Mouse (Mus musculus) MEL (cell line): ENCODE data around the gene Pip4k2b. TPM values are rescaled to one million over a fixed set of nuclear protein-coding genes. Genes with fewer than 3 reads are reported as not detected.

Experiments used
- DNase-seq: peaks from one replicate; pipeline ENCODE4 v3.0.0; 2011; ENCODE audit warnings: low read depth, low spot score
- H3K27ac ChIP-seq: 2 replicates; pipeline ENCODE4 v1.5.1; 2012; ENCODE audit warnings: low read depth, mild to moderate bottlenecking, control low read depth, low read length, moderate library complexity; ENCODE audit not compliant: control insufficient read depth
- H3K27me3 ChIP-seq, 2 experiments: fragments of 150-350 bp in 1 of 2; sonication (generic) in 1 of 2; 2 replicates each; pipeline ENCODE4 v1.6.1; 2012; ENCODE audit warnings: low read length in 2 of 2, mild to moderate bottlenecking in 2 of 2, improper control_type of control experiment in 1 of 2, moderate library complexity in 1 of 2; ENCODE audit not compliant: insufficient read depth in 2 of 2, control insufficient read depth in 1 of 2
- H3K36me3 ChIP-seq, 2 experiments: 2 replicates each; pipeline ENCODE4 v1.6.1; 2012 to 2014; ENCODE audit warnings: low read length in 2 of 2, improper control_type of control experiment in 1 of 2, inconsistent platforms in 1 of 2, mild to moderate bottlenecking in 1 of 2; ENCODE audit not compliant: insufficient read depth in 2 of 2, control insufficient read depth in 1 of 2
- H3K4me1 ChIP-seq, 2 experiments: fragments of 150-350 bp in 1 of 2; sonication (generic) in 1 of 2; 2 replicates each; pipeline ENCODE4 v1.6.1; 2012; ENCODE audit warnings: low read length in 2 of 2, improper control_type of control experiment in 1 of 2, mild to moderate bottlenecking in 1 of 2; ENCODE audit not compliant: insufficient read depth in 2 of 2, control insufficient read depth in 1 of 2
- H3K4me3 ChIP-seq, 2 experiments: fragments of 150-350 bp in 1 of 2; sonication (generic) in 1 of 2; 2 replicates each; pipeline ENCODE4 v1.5.1; 2012; ENCODE audit warnings: low read depth in 2 of 2, low read length in 2 of 2, mild to moderate bottlenecking in 2 of 2, moderate library complexity in 2 of 2, control low read depth in 1 of 2, improper control_type of control experiment in 1 of 2; ENCODE audit not compliant: control insufficient read depth in 1 of 2, insufficient read depth in 1 of 2
- H3K79me2 ChIP-seq: 2 replicates; pipeline ENCODE4 v1.6.1; 2012; ENCODE audit warnings: mild to moderate bottlenecking, low read length, moderate library complexity; ENCODE audit not compliant: control insufficient read depth, poor library complexity, insufficient read depth
- H3K9ac ChIP-seq: 2 replicates; pipeline ENCODE4 v1.6.1; 2012; ENCODE audit warnings: low read depth, mild to moderate bottlenecking, control low read depth, low read length, moderate library complexity; ENCODE audit not compliant: control insufficient read depth, poor library complexity, severe bottlenecking
- H3K9me3 ChIP-seq: fragments of 150-350 bp; sonication (generic); replicated peaks from 2 replicates; pipeline ENCODE4 v1.6.1; 2012; ENCODE audit warnings: mild to moderate bottlenecking, low read length, improper control_type of control experiment, moderate library complexity; ENCODE audit not compliant: insufficient read depth
- BHLHE40 ChIP-seq: IDR thresholded peaks from 2 replicates; pipeline ENCODE4 v1.6.1; 2012; ENCODE audit warnings: low read depth, mild to moderate bottlenecking, inconsistent platforms, low read length, improper control_type of control experiment, borderline replicate concordance
- CTCF ChIP-seq, 3 experiments: IDR thresholded peaks in 2 of 3; conservative IDR thresholded peaks in 1 of 3; 2 replicates each; pipeline ENCODE4 v1.5.1; 2011 to 2012; ENCODE audit warnings: low read length in 3 of 3, low read depth in 2 of 3, mild to moderate bottlenecking in 2 of 3, improper control_type of control experiment in 1 of 3, inconsistent platforms in 1 of 3, mixed read lengths in 1 of 3, moderate library complexity in 1 of 3; ENCODE audit not compliant: control insufficient read depth in 1 of 3, insufficient read depth in 1 of 3, poor library complexity in 1 of 3, severe bottlenecking in 1 of 3
- ELF1 ChIP-seq: IDR thresholded peaks from 2 replicates; pipeline ENCODE4 v1.6.1; 2014; ENCODE audit warnings: low read depth, mild to moderate bottlenecking, inconsistent platforms, low read length, improper control_type of control experiment, moderate library complexity
- EP300 ChIP-seq, 2 experiments: IDR thresholded peaks; 2 replicates each; pipeline ENCODE4 v1.6.1; 2011; ENCODE audit warnings: improper control_type of control experiment in 2 of 2, low read length in 2 of 2, low read depth in 1 of 2, mild to moderate bottlenecking in 1 of 2
- GABPA ChIP-seq: IDR thresholded peaks from 2 replicates; pipeline ENCODE4 v1.6.1; 2012; ENCODE audit warnings: low read depth, mild to moderate bottlenecking, inconsistent platforms, low read length, improper control_type of control experiment, moderate library complexity
- GATA1 ChIP-seq: IDR thresholded peaks from 2 replicates; pipeline ENCODE4 v1.6.1; 2011; ENCODE audit warnings: low read depth, low read length, improper control_type of control experiment
- HCFC1 ChIP-seq: IDR thresholded peaks from 2 replicates; pipeline ENCODE4 v1.6.1; 2012; ENCODE audit warnings: low read depth, mild to moderate bottlenecking, inconsistent platforms, low read length, improper control_type of control experiment, moderate library complexity
- JUND ChIP-seq: IDR thresholded peaks from 2 replicates; pipeline ENCODE4 v1.6.1; 2011; ENCODE audit warnings: low read depth, mild to moderate bottlenecking, improper control_type of control experiment, low read length
- KAT2A ChIP-seq: conservative IDR thresholded peaks from 2 replicates; pipeline ENCODE4 v1.6.1; 2012; ENCODE audit warnings: low read depth, low read length, improper control_type of control experiment, inconsistent platforms
- MAFK ChIP-seq: IDR thresholded peaks from 2 replicates; pipeline ENCODE4 v1.6.1; 2011; ENCODE audit warnings: low read depth, mild to moderate bottlenecking, low read length, improper control_type of control experiment, borderline replicate concordance
- MXI1 ChIP-seq: IDR thresholded peaks from 2 replicates; pipeline ENCODE4 v1.6.1; 2011; ENCODE audit warnings: mild to moderate bottlenecking, low read depth, low read length, improper control_type of control experiment
- MYB ChIP-seq: IDR thresholded peaks from 2 replicates; pipeline ENCODE4 v1.6.1; 2011; ENCODE audit warnings: mild to moderate bottlenecking, low read depth, low read length, improper control_type of control experiment
- NRF1 ChIP-seq: IDR thresholded peaks from 2 replicates; pipeline ENCODE4 v1.6.1; 2014; ENCODE audit warnings: low read depth, mild to moderate bottlenecking, inconsistent platforms, low read length, improper control_type of control experiment, moderate library complexity; ENCODE audit not compliant: poor library complexity, insufficient read depth, severe bottlenecking
- POLR2A ChIP-seq, 2 experiments: IDR thresholded peaks; 2 replicates each; pipeline ENCODE4 v1.6.1; 2011 to 2012; ENCODE audit warnings: low read length in 2 of 2, mild to moderate bottlenecking in 2 of 2, control low read depth in 1 of 2, improper control_type of control experiment in 1 of 2, low read depth in 1 of 2, moderate library complexity in 1 of 2; ENCODE audit not compliant: control insufficient read depth in 1 of 2, insufficient read depth in 1 of 2, poor library complexity in 1 of 2
- POLR2AphosphoS2 ChIP-seq: IDR thresholded peaks from 2 replicates; pipeline ENCODE4 v1.6.1; 2011; ENCODE audit warnings: low read length, improper control_type of control experiment
- POLR2AphosphoS5 ChIP-seq: IDR thresholded peaks from 2 replicates; pipeline ENCODE4 v1.6.1; 2012; ENCODE audit warnings: low read depth, borderline replicate concordance, mild to moderate bottlenecking, inconsistent platforms, low read length, moderate library complexity, mixed read lengths
- RAD21 ChIP-seq: IDR thresholded peaks from 2 replicates; pipeline ENCODE4 v1.6.1; 2011; ENCODE audit warnings: mild to moderate bottlenecking, low read depth, low read length, improper control_type of control experiment
- RCOR1 ChIP-seq: IDR thresholded peaks from 2 replicates; pipeline ENCODE4 v1.6.1; 2012; ENCODE audit warnings: low read depth, mild to moderate bottlenecking, inconsistent platforms, low read length, improper control_type of control experiment
- SIN3A ChIP-seq: IDR thresholded peaks from 2 replicates; pipeline ENCODE4 v1.6.1; 2012; ENCODE audit warnings: low read length, improper control_type of control experiment, inconsistent platforms
- SMC3 ChIP-seq: IDR thresholded peaks from 2 replicates; pipeline ENCODE4 v1.6.1; 2011; ENCODE audit warnings: low read depth, low read length, improper control_type of control experiment
- UBTF ChIP-seq: IDR thresholded peaks from 2 replicates; pipeline ENCODE4 v1.6.1; 2012; ENCODE audit warnings: low read depth, mild to moderate bottlenecking, inconsistent platforms, low read length, improper control_type of control experiment, moderate library complexity, borderline replicate concordance; ENCODE audit not compliant: insufficient read depth
- USF1 ChIP-seq: IDR thresholded peaks from 2 replicates; pipeline ENCODE4 v1.6.1; 2014; ENCODE audit warnings: low read depth, mild to moderate bottlenecking, inconsistent platforms, low read length, improper control_type of control experiment, moderate library complexity
- USF2 ChIP-seq, 2 experiments: IDR thresholded peaks; 2 replicates each; pipeline ENCODE4 v1.6.1; 2011 to 2012; ENCODE audit warnings: improper control_type of control experiment in 2 of 2, low read length in 2 of 2, borderline replicate concordance in 1 of 2, inconsistent platforms in 1 of 2, low read depth in 1 of 2, mild to moderate bottlenecking in 1 of 2; ENCODE audit not compliant: insufficient read depth in 1 of 2
- ZKSCAN1 ChIP-seq: IDR thresholded peaks from 2 replicates; pipeline ENCODE4 v1.6.1; 2012; ENCODE audit warnings: low read depth, mild to moderate bottlenecking, inconsistent platforms, low read length, improper control_type of control experiment, moderate library complexity
- polyA plus RNA-seq, 2 experiments: library from polyadenylated mRNA; stranded (reverse) in 1 of 2; unstranded in 1 of 2; fragments of >175 nt in 1 of 2; fragments of >200 nt in 1 of 2; gene quantifications; 2 replicates each; pipeline versions ENCODE4 v1.2.1 to v1.2.4; 2012; ENCODE audit warnings: low replicate concordance in 2 of 2, low read depth in 1 of 2; ENCODE audit not compliant: insufficient read length in 2 of 2, insufficient read depth in 1 of 2, missing spikeins in 1 of 2
- total RNA-seq: library from RNA; depleted of rRNA; stranded (reverse); fragments of 300-350 nt; gene quantifications from 2 replicates; pipeline ENCODE4 v1.2.3, GENCODE M21; 2012

Gene Pip4k2b
- total and polyA plus RNA-seq, 3 experiments, result 40.2 to 57.3 (median 43.4) TPM

GRCm38 (mm10) chr11:97671177-97671527 lies 73.4 kb downstream of the Pip4k2b start:
- H3K4me1 ChIP-seq, result no peaks in the 10 kb centered on the region
- H3K9ac ChIP-seq, result no peak overlapping the region
- H3K4me3 ChIP-seq, result no peak overlapping the region
- no peak for TF ChIP-seq RAD21
- TF ChIP-seq BHLHE40, result no peak
- TF ChIP-seq USF2 (IDR thresholded peaks at IDR 0.05; ENCODE audit: borderline replicate concordance in 1 of 2, insufficient read depth in 1 of 2, low read depth in 1 of 2, low read length in 2 of 2), result no peak
- no peak for TF ChIP-seq MYB
- no peak for TF ChIP-seq MAFK
- TF ChIP-seq NRF1, result no peak
- no peak for TF ChIP-seq EP300 (IDR thresholded peaks at IDR 0.05; ENCODE audit: low read depth in 1 of 2, low read length in 2 of 2)
- TF ChIP-seq GABPA, result no peak
- no peak for TF ChIP-seq KAT2A
- no peak for TF ChIP-seq CTCF (IDR thresholded peaks at IDR 0.05 in 2 of 3, conservative IDR thresholded peaks at IDR 0.05 in 1 of 3; ENCODE audit: control insufficient read depth in 1 of 3, insufficient read depth in 1 of 3, low read depth in 2 of 3, low read length in 3 of 3, poor library complexity in 1 of 3, severe bottlenecking in 1 of 3)
- TF ChIP-seq SMC3, result no peak
- no peak overlapping the region for H3K27ac ChIP-seq
- no peaks in the 10 kb centered on the region for H3K27me3 ChIP-seq
- H3K36me3 ChIP-seq, result 0 out of 4 replicates have a peak, but pooled peaks cover 0 to 2% of the 10 kb centered on the region in 2 experiments
- H3K79me2 ChIP-seq, result no peaks in the 10 kb centered on the region
- DNase-seq, result no peak
- H3K9me3 ChIP-seq, result no peaks in the 10 kb centered on the region

- Histone ChIP-seq H3K9ac (no peak overlapping the region), H3K4me3 (no peak overlapping the region), H3K36me3 (0 out of 4 replicates have a peak, but pooled peaks cover 0 to 2% of the 10 kb centered on the region in 2 experiments), H3K27me3 (no peaks in the 10 kb centered on the region), H3K27ac (no peak overlapping the region), H3K79me2 (no peaks in the 10 kb centered on the region), H3K9me3 (no peaks in the 10 kb centered on the region), H3K4me1 (no peaks in the 10 kb centered on the region)
- DNase-seq, result no peak
- no peak for TF ChIP-seq NRF1
- no peak for TF ChIP-seq GATA1
- TF ChIP-seq JUND, result no peak
- TF ChIP-seq MXI1, result no peak
- no peak for TF ChIP-seq UBTF
- no peak for TF ChIP-seq POLR2A (IDR thresholded peaks at IDR 0.05; ENCODE audit: control insufficient read depth in 1 of 2, insufficient read depth in 1 of 2, low read depth in 1 of 2, low read length in 2 of 2, poor library complexity in 1 of 2)
- TF ChIP-seq SIN3A, result no peak
- TF ChIP-seq HCFC1, result no peak
- no peak for TF ChIP-seq POLR2AphosphoS2
- TF ChIP-seq POLR2AphosphoS5, result no peak
- TF ChIP-seq USF1, result no peak
- TF ChIP-seq CTCF (IDR thresholded peaks at IDR 0.05 in 2 of 3, conservative IDR thresholded peaks at IDR 0.05 in 1 of 3; ENCODE audit: control insufficient read depth in 1 of 3, insufficient read depth in 1 of 3, low read depth in 2 of 3, low read length in 3 of 3, poor library complexity in 1 of 3, severe bottlenecking in 1 of 3), result no peak
- TF ChIP-seq ZKSCAN1, result no peak
- no peak for TF ChIP-seq RAD21
- no peak for TF ChIP-seq RCOR1
- no peak for TF ChIP-seq ELF1
Measured at GRCm38 (mm10) chr11:97670234-97671176, 74.0 kb downstream of the Pip4k2b start.
